ENCODE assay signal across 17 mouse cellular contexts in genomic region chr2:142876636-142877035, GRCm38 (mm10).
"Had no signal": no experiment of that assay in that cellular context is flagged by ENCODE, and none has a peak within 500 bp of the region (broad histone marks: within the 10 kb centered on the region; RNA-seq: fewer than 3 reads in every experiment).

No protein-coding gene starts in this region.

- H3K36me3 ChIP-seq: kidney, embryonic 15.5 days; midbrain, embryonic 12.5 days; midbrain, embryonic 15.5 days; neural tube, embryonic 12.5 days had no signal

- H3K4me3 ChIP-seq: kidney, embryonic 15.5 days; left cerebral cortex, adult 2 months; midbrain, embryonic 12.5 days; midbrain, embryonic 15.5 days; neural tube, embryonic 12.5 days had no signal

- H3K4me2 ChIP-seq: kidney, embryonic 15.5 days; midbrain, embryonic 12.5 days; midbrain, embryonic 15.5 days; neural tube, embryonic 12.5 days had no signal

- H3K27me3 ChIP-seq: kidney, embryonic 15.5 days; midbrain, embryonic 12.5 days; midbrain, embryonic 15.5 days; neural tube, embryonic 12.5 days had no signal

- DNase-seq: kidney, adult 18-20 months; layer of hippocampus, postnatal 36 days; lung, adult 2 months; lung, postnatal 14 days; right cerebral cortex, postnatal 25 days; spleen, adult 18-20 months; thymus, adult 18-20 months; thymus, postnatal 14 days; thymus, postnatal 4 days had no signal

- ATAC-seq: hindbrain, postnatal 0 days; inflammation-experienced regulatory T-cells, adult 6 months; midbrain, embryonic 15.5 days had no signal

- H3K4me1 ChIP-seq: midbrain, embryonic 12.5 days; midbrain, embryonic 15.5 days; neural tube, embryonic 12.5 days had no signal

- H3K9me3 ChIP-seq: kidney, embryonic 15.5 days; midbrain, embryonic 12.5 days; midbrain, embryonic 15.5 days; neural tube, embryonic 12.5 days had no signal

- H3K9ac ChIP-seq: kidney, embryonic 15.5 days; midbrain, embryonic 12.5 days; midbrain, embryonic 15.5 days; neural tube, embryonic 12.5 days had no signal

- H3K27ac ChIP-seq: hindbrain, postnatal 0 days; kidney, embryonic 15.5 days; left cerebral cortex, adult 2 months; macrophage; midbrain, embryonic 12.5 days; midbrain, embryonic 15.5 days; neural tube, embryonic 12.5 days had no signal
